Mouse (Mus musculus) midbrain, embryonic 12.5 days (tissue): ENCODE measurements around the gene Fkbp11. TPM values are rescaled to one million over a fixed set of nuclear protein-coding genes. Genes with fewer than 3 reads are reported as not detected.

Experiments
- ATAC-seq: fragments of 200-750 bp; cut with Nextera tagmentation; 2 replicates; pipeline ENCODE4 v1.8.0; 2017; ENCODE audit warnings: low read depth, moderate TSS enrichment, moderate library complexity; ENCODE audit not compliant: low FRiP score
- H3K27ac ChIP-seq: fragments of 300-500 bp; sonication (generic); replicated peaks from 2 replicates; pipeline ENCODE4 v1.5.1; 2016; ENCODE audit warnings: mild to moderate bottlenecking
- H3K27me3 ChIP-seq: fragments of 300-500 bp; sonication (generic); 2 replicates; pipeline ENCODE4 v1.6.1; 2016; ENCODE audit warnings: mild to moderate bottlenecking
- H3K36me3 ChIP-seq: fragments of 300-500 bp; sonication (generic); 2 replicates; pipeline ENCODE4 v1.6.1; 2016
- H3K4me1 ChIP-seq: fragments of 300-500 bp; sonication (generic); 2 replicates; pipeline ENCODE4 v1.6.1; 2016
- H3K4me2 ChIP-seq: fragments of 300-500 bp; sonication (generic); replicated peaks from 2 replicates; pipeline ENCODE4 v1.6.1; 2016; ENCODE audit warnings: mild to moderate bottlenecking, moderate library complexity
- H3K4me3 ChIP-seq: fragments of 300-500 bp; sonication (generic); 2 replicates; pipeline ENCODE4 v1.5.1; 2016; ENCODE audit warnings: mild to moderate bottlenecking
- H3K9ac ChIP-seq: fragments of 300-500 bp; sonication (generic); replicated peaks from 2 replicates; pipeline ENCODE4 v1.6.1; 2016; ENCODE audit warnings: mild to moderate bottlenecking, moderate library complexity
- H3K9me3 ChIP-seq: fragments of 300-500 bp; sonication (generic); 2 replicates; pipeline ENCODE4 v1.6.1; 2016; ENCODE audit warnings: mild to moderate bottlenecking
- WGBS: fragments of 180-500 bp; shearing (Covaris S2); methylation state at CpG from one replicate; pipeline ENCODE4 v1.1.7; 2016; 5-methylcytosine and 5-hydroxymethylcytosine counted together
- polyA plus RNA-seq: library from polyadenylated mRNA; unstranded; fragments of >200 nt; fragmentation: Nextera tagmentation; extraction: Ambion mirVana; gene quantifications from 2 replicates; pipeline ENCODE4 v1.2.1, GENCODE M21; 2016

Fkbp11 gene
- 5.7 and 9.2 TPM in 2 replicates for polyA plus RNA-seq

DNA sequence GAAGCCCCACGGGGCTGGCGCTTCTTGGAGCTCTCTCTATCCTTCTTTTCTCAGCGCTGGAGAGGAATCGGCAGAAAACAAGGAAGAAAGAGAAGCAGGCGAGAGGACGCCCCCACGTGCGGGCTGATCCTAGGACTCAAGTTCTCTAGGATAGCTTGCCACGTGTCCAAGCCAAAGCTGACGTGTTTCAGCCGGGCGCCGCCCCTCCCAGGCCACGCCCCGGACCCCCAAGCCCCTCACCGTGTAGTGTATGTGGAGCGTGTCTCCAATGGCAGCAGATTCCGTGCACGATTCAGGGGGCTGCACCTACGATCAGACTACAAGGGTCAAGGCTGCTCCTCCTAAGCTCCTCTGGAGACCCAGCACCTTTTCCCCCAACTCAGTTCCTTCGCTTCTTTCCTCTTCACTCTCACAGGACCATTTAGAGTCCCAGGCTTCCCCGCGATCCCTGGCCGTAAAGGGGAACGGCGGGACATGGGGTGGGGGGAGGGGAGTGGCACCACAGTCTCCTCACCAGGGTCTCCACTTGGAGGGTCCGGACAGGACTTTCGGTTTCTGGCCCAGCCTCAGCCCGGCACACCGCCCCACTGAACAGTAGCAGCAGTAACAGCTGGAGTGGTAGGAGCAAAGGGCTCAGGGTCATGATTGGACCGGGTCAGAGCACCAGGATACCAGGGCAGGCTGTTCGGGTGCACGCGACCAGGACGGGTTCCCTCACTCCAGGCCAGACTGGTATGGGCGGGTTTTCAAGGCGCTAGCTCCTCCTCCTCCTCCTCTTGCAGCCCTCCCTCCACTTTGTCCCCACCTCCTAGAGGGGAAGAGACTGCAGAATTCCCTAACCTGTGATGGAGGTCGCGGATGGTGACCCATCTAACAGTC, at the start of gene Fkbp11:
Gene Fkbp11 (minus strand): TSS at position 756 of the 879 bp plus-strand sequence.
- Histone ChIP-seq H3K4me3 (peak within 1 kb of the TSS; percentile 45), H3K36me3 (no peaks in the 10 kb centered on the region), H3K9me3 (no peaks in the 10 kb centered on the region), H3K27me3 (peaks cover 58% of the 10 kb centered on the region), H3K9ac (peak within 1 kb of the TSS; percentile 58), H3K4me1 (peaks cover 29% of the 10 kb centered on the region), H3K27ac (no peak within 1 kb of the TSS), H3K4me2 (peak within 1 kb of the TSS; percentile 89)
- peak; percentile 68 for ATAC-seq
- under 1% methylated on average over 39 of the region's 39 CpGs for WGBS

GRCm38 (mm10) chr15:98777762-98778161, 49.8 kb upstream of the Fkbp11 start, which contains the start of gene Wnt10b:
Gene Wnt10b (minus strand): TSS chr15:98778150.
- H3K9ac ChIP-seq: no peak within 1 kb of the TSS; the same call in 1 of the 2 replicates
- H3K27me3 ChIP-seq: peaks cover 100% of the 10 kb centered on the region
- no peaks in the 10 kb centered on the region for H3K36me3 ChIP-seq
- WGBS: under 1% methylated on average over 33 of the region's 33 CpGs
- ATAC-seq: no peak
- no peak within 1 kb of the TSS for H3K27ac ChIP-seq
- H3K4me1 ChIP-seq: peaks cover 35% of the 10 kb centered on the region
- peak within 1 kb of the TSS; percentile 47 for H3K4me2 ChIP-seq
- H3K4me3 ChIP-seq: peak within 1 kb of the TSS; percentile 27
- H3K9me3 ChIP-seq: no peaks in the 10 kb centered on the region

- peak overlapping the region; percentile 47; the same call in 1 of the 2 replicates for H3K4me2 ChIP-seq
- H3K4me1 ChIP-seq: peaks cover 41% of the 10 kb centered on the region
- 3% methylated on average over 19 of the region's 19 CpGs for WGBS
- no peak overlapping the region; the same call in 1 of the 2 replicates for H3K4me3 ChIP-seq
- no peak overlapping the region for H3K27ac ChIP-seq
- ATAC-seq: no peak
- no peak overlapping the region; the same call in 1 of the 2 replicates for H3K9ac ChIP-seq
- H3K27me3 ChIP-seq: peaks cover 100% of the 10 kb centered on the region
- no peaks in the 10 kb centered on the region for H3K36me3 ChIP-seq
- no peaks in the 10 kb centered on the region for H3K9me3 ChIP-seq
Observed at GRCm38 (mm10) chr15:98777005-98777616, 49.1 kb upstream of the Fkbp11 start.

DNA sequence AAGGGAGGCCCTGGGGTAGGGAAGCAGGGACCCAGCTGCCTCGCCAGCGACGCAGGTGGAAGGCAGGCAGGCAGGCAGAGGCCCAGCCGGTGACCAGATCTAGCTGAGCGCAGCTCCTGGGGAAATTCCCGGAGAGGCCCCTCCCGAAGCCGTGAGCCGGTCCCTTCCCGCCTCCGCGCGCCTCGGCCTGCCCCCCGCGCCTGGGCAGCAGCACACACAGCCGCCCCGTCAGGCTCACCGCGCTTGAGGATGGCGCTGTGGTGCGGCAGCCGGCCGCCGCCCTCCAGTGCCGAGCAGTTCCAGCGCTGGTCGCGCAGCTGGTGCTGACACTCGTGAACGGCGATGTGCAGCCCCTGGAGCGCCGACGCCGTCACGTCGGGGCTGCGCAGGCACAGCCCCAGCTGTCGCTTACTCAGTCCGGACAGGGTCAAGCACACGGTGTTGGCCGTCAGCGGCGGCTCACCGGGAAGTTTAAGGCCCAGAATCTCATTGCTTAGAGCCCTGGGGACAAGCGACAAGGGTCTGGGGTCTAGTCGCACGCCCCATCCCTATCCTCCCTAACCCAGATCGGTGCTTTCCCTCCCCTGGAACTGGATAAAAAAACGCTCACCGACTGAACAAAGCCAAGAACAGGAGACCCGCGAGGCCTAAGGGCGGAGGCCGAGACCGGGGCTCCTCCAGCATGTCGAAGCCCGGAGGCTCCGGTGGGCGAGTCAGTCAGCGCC, 48.4 kb upstream of the Fkbp11 start:
- peak; percentile 61 for ATAC-seq
- Histone ChIP-seq H3K4me2 (peak overlapping the region; percentile 47), H3K36me3 (no peaks in the 10 kb centered on the region), H3K9ac (0 out of 2 replicates have a peak overlapping the region, but pooled peaks have one; percentile 15), H3K4me1 (peaks cover 43% of the 10 kb centered on the region), H3K27ac (no peak overlapping the region), H3K4me3 (peak overlapping the region; percentile 31), H3K9me3 (no peaks in the 10 kb centered on the region), H3K27me3 (peaks cover 100% of the 10 kb centered on the region)
- under 1% methylated on average over 57 of the region's 62 CpGs for WGBS

DNA sequence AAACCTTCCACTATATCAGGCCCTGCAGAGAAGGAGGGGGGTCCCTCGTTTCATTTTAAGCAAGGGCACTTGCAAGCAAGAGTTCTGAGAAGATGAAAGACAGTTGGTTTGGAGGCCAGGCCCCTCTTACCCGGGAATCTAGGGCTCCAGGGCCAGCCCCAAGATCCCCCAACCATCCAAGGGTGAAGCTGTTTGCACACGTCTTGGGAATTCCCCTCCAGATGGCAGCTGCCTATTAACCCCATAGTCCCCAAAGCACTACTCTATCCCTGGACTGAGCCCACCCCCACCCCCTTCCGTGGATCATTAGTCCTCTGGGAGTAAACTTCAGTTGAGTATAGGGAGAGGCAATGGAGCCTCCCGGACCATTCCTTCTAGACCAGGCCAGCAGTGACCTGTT, 47.5 kb upstream of the Fkbp11 start:
- Histone ChIP-seq H3K27me3 (peaks cover 100% of the 10 kb centered on the region), H3K36me3 (no peaks in the 10 kb centered on the region), H3K4me3 (no peak overlapping the region), H3K4me1 (peaks cover 41% of the 10 kb centered on the region), H3K4me2 (no peak overlapping the region), H3K27ac (no peak overlapping the region), H3K9ac (no peak overlapping the region), H3K9me3 (no peaks in the 10 kb centered on the region)
- ATAC-seq: no peak
- 3% methylated on average over 5 of the region's 5 CpGs for WGBS

- Histone ChIP-seq H3K27me3 (peaks cover 100% of the 10 kb centered on the region), H3K27ac (no peak overlapping the region), H3K36me3 (no peaks in the 10 kb centered on the region), H3K4me3 (no peak overlapping the region), H3K4me2 (no peak overlapping the region), H3K4me1 (peaks cover 37% of the 10 kb centered on the region), H3K9ac (no peak overlapping the region), H3K9me3 (no peaks in the 10 kb centered on the region)
- WGBS: 10% methylated on average over 15 of the region's 15 CpGs
- ATAC-seq: no peak
Observed at GRCm38 (mm10) chr15:98774096-98774495, 46.1 kb upstream of the Fkbp11 start.

- H3K27ac ChIP-seq: no peak overlapping the region
- 2% methylated on average over 36 of the region's 36 CpGs for WGBS
- peaks cover 100% of the 10 kb centered on the region for H3K27me3 ChIP-seq
- no peaks in the 10 kb centered on the region for H3K36me3 ChIP-seq
- 0 out of 2 replicates have a peak overlapping the region, but pooled peaks have one; percentile 28 for H3K9ac ChIP-seq
- peak overlapping the region; percentile 39 for H3K4me2 ChIP-seq
- peak overlapping the region; percentile 28 for H3K4me3 ChIP-seq
- ATAC-seq: no peak
- no peaks in the 10 kb centered on the region for H3K9me3 ChIP-seq
- peaks cover 29% of the 10 kb centered on the region for H3K4me1 ChIP-seq
Observed at GRCm38 (mm10) chr15:98772511-98773211, 44.7 kb upstream of the Fkbp11 start.

DNA sequence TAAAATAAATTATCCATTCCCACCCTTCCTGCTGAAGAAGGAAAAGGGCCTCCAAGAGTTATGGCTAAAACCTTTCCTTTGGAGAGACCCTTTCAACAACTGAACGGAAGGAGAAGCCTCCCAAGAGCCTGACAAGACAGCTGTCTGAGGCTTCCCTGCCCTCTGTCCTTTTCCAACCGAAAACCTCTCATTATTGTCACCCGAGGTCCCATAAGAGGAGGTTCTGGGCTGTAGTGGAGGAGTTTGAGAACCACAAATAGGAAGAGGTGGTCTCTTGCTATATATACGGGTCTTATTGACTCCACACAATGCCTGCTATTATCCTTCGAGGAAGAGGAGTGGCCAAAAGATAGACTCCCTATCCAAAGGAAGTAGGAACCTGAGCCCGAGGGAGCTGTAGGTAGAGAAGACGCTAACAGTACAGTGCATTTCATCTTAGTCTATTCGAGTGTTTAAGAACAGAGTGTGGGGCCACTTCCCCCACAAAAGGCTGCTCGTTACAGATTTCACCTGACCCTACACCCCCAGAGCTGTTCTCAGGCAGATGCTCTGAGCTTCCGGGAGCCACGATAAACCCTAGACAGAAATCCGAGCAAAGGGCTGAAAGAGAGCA, 43.9 kb upstream of the Fkbp11 start:
- H3K4me1 ChIP-seq: peaks cover 24% of the 10 kb centered on the region
- H3K36me3 ChIP-seq: no peaks in the 10 kb centered on the region
- peak overlapping the region; percentile 28 for H3K4me3 ChIP-seq
- H3K9ac ChIP-seq: no peak overlapping the region
- no peak overlapping the region for H3K27ac ChIP-seq
- H3K27me3 ChIP-seq: peaks cover 94% of the 10 kb centered on the region
- no peak for ATAC-seq
- 5% methylated on average over 12 of the region's 12 CpGs for WGBS
- peak overlapping the region; percentile 39; the same call in 1 of the 2 replicates for H3K4me2 ChIP-seq
- H3K9me3 ChIP-seq: no peaks in the 10 kb centered on the region

- H3K4me1 ChIP-seq: peaks cover 13% of the 10 kb centered on the region
- ATAC-seq: no peak
- H3K27ac ChIP-seq: no peak overlapping the region
- peaks cover 84% of the 10 kb centered on the region for H3K27me3 ChIP-seq
- no peaks in the 10 kb centered on the region for H3K9me3 ChIP-seq
- no peak overlapping the region for H3K4me3 ChIP-seq
- no peak overlapping the region for H3K9ac ChIP-seq
- H3K36me3 ChIP-seq: no peaks in the 10 kb centered on the region
- H3K4me2 ChIP-seq: no peak overlapping the region
- 23% methylated on average over 5 of the region's 5 CpGs for WGBS
Observed at GRCm38 (mm10) chr15:98768259-98768658, 40.3 kb upstream of the Fkbp11 start.

DNA sequence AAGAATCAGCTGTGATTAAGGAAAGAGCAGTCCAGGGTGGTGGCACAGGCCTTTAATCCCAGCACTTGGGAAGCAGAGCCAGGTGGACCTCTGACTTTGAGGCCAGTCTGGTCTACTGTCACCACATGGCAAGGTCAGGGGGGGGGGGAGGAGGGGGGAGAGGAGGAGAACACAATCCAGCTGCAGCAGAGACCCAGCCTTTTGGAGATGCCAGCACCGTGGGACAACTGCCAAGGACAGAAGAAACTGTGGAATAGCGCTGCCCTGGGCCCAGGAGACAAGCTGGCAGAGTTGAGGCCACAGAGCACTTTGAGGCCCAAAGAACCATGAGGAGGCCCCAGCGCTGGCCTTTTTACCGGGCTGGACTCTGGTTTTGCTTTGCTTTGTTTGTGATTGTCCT, 37.9 kb upstream of the Fkbp11 start:
- H3K9ac ChIP-seq: no peak overlapping the region
- peaks cover 17% of the 10 kb centered on the region for H3K4me1 ChIP-seq
- peaks cover 61% of the 10 kb centered on the region for H3K27me3 ChIP-seq
- WGBS: 74% methylated on average over 4 of the region's 4 CpGs
- H3K27ac ChIP-seq: no peak overlapping the region
- no peak overlapping the region for H3K4me2 ChIP-seq
- no peaks in the 10 kb centered on the region for H3K9me3 ChIP-seq
- H3K36me3 ChIP-seq: no peaks in the 10 kb centered on the region
- H3K4me3 ChIP-seq: no peak overlapping the region
- no peak for ATAC-seq
